ENCODE assay signal across 28 mouse cellular contexts in the genomic region with DNA sequence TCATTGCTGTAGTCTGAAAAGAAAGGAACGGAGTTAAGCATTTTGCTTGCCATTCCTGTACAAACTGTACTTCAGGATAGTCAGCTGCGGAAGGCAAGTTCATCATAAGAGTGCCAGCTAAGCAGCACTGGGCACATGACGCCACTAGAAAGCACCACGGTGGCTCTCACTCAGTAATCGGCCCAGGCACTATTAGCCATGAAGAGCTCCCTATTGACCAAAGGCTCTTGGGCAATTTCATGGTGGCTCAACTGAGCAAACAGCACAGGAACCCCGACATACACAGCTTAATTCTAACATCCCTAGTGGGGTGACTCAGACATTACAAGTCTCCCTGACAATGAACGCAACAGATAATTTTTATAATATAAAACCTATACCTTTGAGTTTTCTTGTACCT. TPM values are rescaled to one million over a fixed set of nuclear protein-coding genes. Genes with fewer than 3 reads are reported as not detected.
DNase-seq lines count a peak whose midpoint lies in the region; ATAC-seq and TF ChIP-seq lines count a peak whose summit lies in the region.
"Had no signal": no experiment of that assay in that cellular context is flagged by ENCODE, and none has a peak within 500 bp of the region (broad histone marks: within the 10 kb centered on the region; RNA-seq: fewer than 3 reads in every experiment).

No protein-coding gene starts in this region.

- ATAC-seq in embryonic facial prominence, embryonic 15.5 days (ENCODE audit: insufficient number of reproducible peaks, low FRiP score, low TSS enrichment, low read depth), result no peak
- ATAC-seq in liver, embryonic 11.5 days (replicated peaks; ENCODE audit: low FRiP score), result no peak
- ATAC-seq in liver, postnatal 0 days, result no peak
- ATAC-seq: forebrain, embryonic 15.5 days; Patski had no signal

- H3K4me1 ChIP-seq in embryonic facial prominence, embryonic 15.5 days, result peaks cover 11% of the 10 kb centered on the region
- H3K4me1 ChIP-seq in embryonic facial prominence, embryonic 10.5 days, result peaks cover 33% of the 10 kb centered on the region
- H3K4me1 ChIP-seq in liver, embryonic 11.5 days (replicated peaks; ENCODE audit: control insufficient read depth, insufficient read depth, low read length), result peaks cover 24% of the 10 kb centered on the region
- H3K4me1 ChIP-seq in lung, adult 2 months (ENCODE audit: control insufficient read depth, insufficient read depth, low read length), result peaks cover 8% of the 10 kb centered on the region
- peaks cover 25% of the 10 kb centered on the region for H3K4me1 ChIP-seq in liver, postnatal 0 days (ENCODE audit: insufficient read depth)

- TF ChIP-seq EP300 in liver, postnatal 0 days (IDR thresholded peaks at IDR 0.05; ENCODE audit: low read depth), result no peak

- H3K4me2 ChIP-seq in embryonic facial prominence, embryonic 15.5 days (replicated peaks), result no peak overlapping the region
- no peak overlapping the region for H3K4me2 ChIP-seq in liver, embryonic 11.5 days
- no peak overlapping the region for H3K4me2 ChIP-seq in liver, postnatal 0 days (ENCODE audit: low read depth, low read length)
- H3K4me2 ChIP-seq: embryonic facial prominence, embryonic 12.5 days; forebrain, embryonic 12.5 days; forebrain, embryonic 15.5 days; heart, embryonic 13.5 days; hindbrain, embryonic 14.5 days had no signal

- WGBS in embryonic facial prominence, embryonic 15.5 days, result 89% methylated on average over 7 of the region's 7 CpGs
- WGBS in embryonic facial prominence, embryonic 10.5 days, result 87% methylated on average over 7 of the region's 7 CpGs
- 89% methylated on average over 7 of the region's 7 CpGs for WGBS in liver, embryonic 11.5 days
- WGBS in lung, adult 2 months, result 65% methylated on average over 7 of the region's 7 CpGs
- 66% methylated on average over 7 of the region's 7 CpGs for WGBS in liver, postnatal 0 days (ENCODE audit: insufficient replicate concordance)

- TF ChIP-seq CTCF in lung, adult 2 months (IDR thresholded peaks at IDR 0.05; ENCODE audit: insufficient read depth, low read length), result no peak
- TF ChIP-seq CTCF in liver, postnatal 0 days (IDR thresholded peaks at IDR 0.05; ENCODE audit: low read depth), result no peak; the same call in 1 of the 2 replicates

- no peak overlapping the region for H3K9ac ChIP-seq in embryonic facial prominence, embryonic 15.5 days
- H3K9ac ChIP-seq in liver, embryonic 11.5 days (ENCODE audit: low read depth, low read length), result no peak overlapping the region
- H3K9ac ChIP-seq in liver, postnatal 0 days (replicated peaks), result no peak overlapping the region
- H3K9ac ChIP-seq: embryonic facial prominence, embryonic 12.5 days; forebrain, embryonic 12.5 days; forebrain, embryonic 15.5 days; heart, embryonic 13.5 days; hindbrain, embryonic 14.5 days had no signal

- no peaks in the 10 kb centered on the region for H3K27me3 ChIP-seq in embryonic facial prominence, embryonic 15.5 days
- H3K27me3 ChIP-seq in embryonic facial prominence, embryonic 10.5 days (replicated peaks; ENCODE audit: low read depth, poor library complexity, severe bottlenecking), result no peaks in the 10 kb centered on the region
- no peaks in the 10 kb centered on the region for H3K27me3 ChIP-seq in liver, embryonic 11.5 days (replicated peaks; ENCODE audit: control insufficient read depth, insufficient read depth, low read length)
- no peaks in the 10 kb centered on the region for H3K27me3 ChIP-seq in liver, postnatal 0 days (ENCODE audit: insufficient read depth, low read length)
- H3K27me3 ChIP-seq: CH12.LX; embryonic facial prominence, embryonic 12.5 days; forebrain, embryonic 12.5 days; forebrain, embryonic 15.5 days; heart, embryonic 13.5 days; Patski had no signal

- DNase-seq in embryonic facial prominence, embryonic 10.5 days (ENCODE audit: low spot score), result no peak
- DNase-seq in liver, embryonic 11.5 days (ENCODE audit: low spot score), result no peak
- DNase-seq in liver, result no peak
- peak; percentile 51 for DNase-seq in lung, postnatal 36 days
- no peak for DNase-seq in lung, adult 2 months
- peak; percentile 44 for DNase-seq in liver, postnatal 0 days
- DNase-seq in kidney, postnatal 14 days, result no peak
- DNase-seq: adrenal gland, postnatal 10 days; adrenal gland, postnatal 36 days; B cell, adult 2 months; cerebellum, adult 18-20 months; cerebellum, adult 9-10 months; cerebellum, postnatal 14 days; gastrocnemius, postnatal 36 days; heart, adult 2 months; heart, postnatal 14 days; heart, postnatal 4 days had no signal

- H3K9me3 ChIP-seq in embryonic facial prominence, embryonic 15.5 days (replicated peaks), result no peaks in the 10 kb centered on the region
- H3K9me3 ChIP-seq in embryonic facial prominence, embryonic 10.5 days, result no peaks in the 10 kb centered on the region
- no peaks in the 10 kb centered on the region for H3K9me3 ChIP-seq in liver, embryonic 11.5 days (ENCODE audit: control insufficient read depth, low read length)
- H3K9me3 ChIP-seq in liver, postnatal 0 days (ENCODE audit: low read length), result no peaks in the 10 kb centered on the region
- H3K9me3 ChIP-seq: embryonic facial prominence, embryonic 12.5 days; forebrain, embryonic 12.5 days; forebrain, embryonic 15.5 days; G1E; heart, embryonic 10.5 days; heart, embryonic 13.5 days had no signal

- H3K4me3 ChIP-seq in embryonic facial prominence, embryonic 15.5 days (replicated peaks), result no peak overlapping the region
- H3K4me3 ChIP-seq in embryonic facial prominence, embryonic 10.5 days, result no peak overlapping the region
- H3K4me3 ChIP-seq in liver, embryonic 11.5 days (ENCODE audit: low read depth, low read length), result no peak overlapping the region
- H3K4me3 ChIP-seq in lung, adult 2 months (replicated peaks; ENCODE audit: extremely low read depth, low read depth, low read length), result no peak overlapping the region
- H3K4me3 ChIP-seq in liver, postnatal 0 days (ENCODE audit: low read depth, low read length), result no peak overlapping the region
- H3K4me3 ChIP-seq: embryonic facial prominence, embryonic 12.5 days; erythroblast, embryonic 14.5 days; forebrain, embryonic 12.5 days; forebrain, embryonic 15.5 days; heart, adult 2 months; heart, embryonic 10.5 days; heart, embryonic 13.5 days had no signal

- H3K36me3 ChIP-seq in embryonic facial prominence, embryonic 15.5 days, result no peaks in the 10 kb centered on the region
- peaks cover 6% of the 10 kb centered on the region for H3K36me3 ChIP-seq in embryonic facial prominence, embryonic 10.5 days (replicated peaks)
- H3K36me3 ChIP-seq in liver, embryonic 11.5 days (ENCODE audit: control insufficient read depth, insufficient read depth, low read length), result no peaks in the 10 kb centered on the region
- H3K36me3 ChIP-seq in liver, postnatal 0 days (replicated peaks; ENCODE audit: insufficient read depth, low read length), result no peaks in the 10 kb centered on the region
- H3K36me3 ChIP-seq: embryonic facial prominence, embryonic 12.5 days had no signal

- H3K27ac ChIP-seq in embryonic facial prominence, embryonic 15.5 days (replicated peaks), result 0 out of 2 replicates have a peak overlapping the region, but pooled peaks have one; percentile 5
- H3K27ac ChIP-seq in embryonic facial prominence, embryonic 10.5 days (replicated peaks), result no peak overlapping the region
- H3K27ac ChIP-seq in liver, embryonic 11.5 days (ENCODE audit: low read depth, low read length), result 0 out of 2 replicates have a peak overlapping the region, but pooled peaks have one; percentile 32
- H3K27ac ChIP-seq in liver, postnatal 0 days (ENCODE audit: low read depth), result no peak overlapping the region; the same call in 1 of the 2 replicates
- H3K27ac ChIP-seq: embryonic facial prominence, embryonic 12.5 days; forebrain, embryonic 15.5 days; heart, adult 2 months; heart, embryonic 10.5 days; heart, embryonic 13.5 days; hindbrain, embryonic 14.5 days had no signal

- TF ChIP-seq POLR2A in lung, adult 2 months (IDR thresholded peaks at IDR 0.05; ENCODE audit: borderline replicate concordance, extremely low read depth, low read depth, low read length), result no peak

RNA-seq across cellular contexts. Expression of a gene that starts 2.5 kb away (rescaled TPM):
- polyA plus RNA-seq in embryonic facial prominence, embryonic 15.5 days (2015; fragmentation: Nextera tagmentation; extraction: Ambion mirVana), result 182 and 192 TPM in 2 replicates
- 146 and 164 TPM in 2 replicates for polyA plus RNA-seq in embryonic facial prominence, embryonic 10.5 days (2016; fragmentation: Nextera tagmentation; extraction: Ambion mirVana)
- polyA plus RNA-seq in liver, embryonic 11.5 days (2014; fragmentation: Nextera tagmentation; extraction: Ambion mirVana), result 141 and 149 TPM in 2 replicates
- polyA plus RNA-seq in lung, adult 2 months (2012; rRNA removed), result 52.0 and 65.4 TPM in 2 replicates
- 123 and 126 TPM in 2 replicates for polyA plus RNA-seq in liver, postnatal 0 days (2015; fragmentation: Nextera tagmentation; extraction: Ambion mirVana)

RNA-seq across cellular contexts. Expression of a gene that starts 2.8 kb away (rescaled TPM):
- polyA plus RNA-seq in embryonic facial prominence, embryonic 15.5 days (2015; fragmentation: Nextera tagmentation; extraction: Ambion mirVana), result 49.0 and 49.3 TPM in 2 replicates
- 53.4 and 56.2 TPM in 2 replicates for polyA plus RNA-seq in embryonic facial prominence, embryonic 10.5 days (2016; fragmentation: Nextera tagmentation; extraction: Ambion mirVana)
- polyA plus RNA-seq in liver, embryonic 11.5 days (2014; fragmentation: Nextera tagmentation; extraction: Ambion mirVana), result 39.1 and 41.6 TPM in 2 replicates
- polyA plus RNA-seq in lung, adult 2 months (2012; rRNA removed), result 3.1 and 5.2 TPM in 2 replicates
- polyA plus RNA-seq in liver, postnatal 0 days (2015; fragmentation: Nextera tagmentation; extraction: Ambion mirVana), result 15.5 and 16.6 TPM in 2 replicates

Comparison
In these comparisons a context has a peak if more than half of its experiments do, and no peak if none do; other contexts are left out.
1. H3K27ac ChIP-seq: peak in embryonic facial prominence, embryonic 15.5 days (single experiment) and liver, embryonic 11.5 days (single experiment); none in embryonic facial prominence, embryonic 10.5 days (single experiment) and liver, postnatal 0 days (single experiment).
2. DNase-seq: peak in lung, postnatal 36 days (single experiment) and liver, postnatal 0 days (single experiment); none in embryonic facial prominence, embryonic 10.5 days (single experiment), liver, embryonic 11.5 days (single experiment), liver (single experiment), lung, adult 2 months (single experiment) and kidney, postnatal 14 days (single experiment).